Mouse (Mus musculus) layer of hippocampus, adult 2 months (tissue): Measurements from ENCODE around the gene Actr10. TPM values are rescaled to one million over a fixed set of nuclear protein-coding genes. Genes with fewer than 3 reads are reported as not detected.

Experiments
- DNase-seq, 2 experiments: peaks; one replicate each; pipeline ENCODE4 v3.0.0; 2022; ENCODE audit warnings: low spot score in 2 of 2
- H3K27ac ChIP-seq: fragments of 200-600 bp; 2 replicates; pipeline ENCODE4 v1.8.1; 2022
- H3K4me3 ChIP-seq: fragments of 200-600 bp; 2 replicates; pipeline ENCODE4 v1.8.1; 2022; ENCODE audit warnings: mild to moderate bottlenecking
- CTCF ChIP-seq: fragments of 200-600 bp; conservative IDR thresholded peaks from 2 replicates; pipeline ENCODE4 v1.8.1; 2022; ENCODE audit warnings: antibody characterized with exemption, mild to moderate bottlenecking, moderate library complexity
- total RNA-seq, 2 experiments: library from RNA; stranded (reverse); gene quantifications; 2 replicates each; pipeline ENCODE4 v1.2.3; 2021

Actr10 gene
- total RNA-seq, 2 experiments from 2014 or later: 160 to 172 TPM

DNA sequence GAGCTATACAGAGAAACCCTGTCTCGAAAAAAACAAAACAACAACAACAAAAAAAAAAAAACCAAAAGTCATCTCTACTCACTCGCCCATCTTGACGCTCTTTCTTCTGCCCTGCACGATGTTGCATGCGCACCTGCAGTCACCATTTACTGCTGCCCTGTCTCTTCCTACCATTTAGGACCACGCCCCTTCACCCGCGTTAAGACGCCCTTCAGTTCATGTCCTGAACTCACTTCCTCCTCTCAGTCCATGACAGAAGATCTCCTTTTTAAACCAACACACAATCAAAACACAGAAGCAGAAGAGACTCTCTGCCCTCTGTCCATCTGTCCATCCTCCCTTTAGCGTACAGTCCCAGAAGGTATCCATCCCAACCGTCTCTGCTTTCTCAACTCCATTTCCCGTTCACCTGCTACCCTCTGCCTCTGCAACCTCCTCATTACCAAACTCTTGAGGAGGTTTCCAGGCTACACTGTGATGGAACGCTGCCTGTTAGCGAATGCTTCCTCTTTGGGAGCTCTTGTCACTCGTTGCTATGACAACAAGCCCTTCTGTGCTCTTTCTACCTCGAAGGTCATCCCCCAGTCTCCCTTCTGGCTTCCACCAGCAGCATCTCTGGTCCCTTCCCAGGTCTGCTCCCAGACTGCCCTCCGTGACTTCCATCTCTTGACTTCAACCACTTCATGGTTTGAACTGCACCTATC, 25.8 kb upstream of the Actr10 start:
- no peak for TF ChIP-seq CTCF
- no peak overlapping the region for H3K27ac ChIP-seq
- H3K4me3 ChIP-seq: no peak overlapping the region
- no peak for DNase-seq

DNA sequence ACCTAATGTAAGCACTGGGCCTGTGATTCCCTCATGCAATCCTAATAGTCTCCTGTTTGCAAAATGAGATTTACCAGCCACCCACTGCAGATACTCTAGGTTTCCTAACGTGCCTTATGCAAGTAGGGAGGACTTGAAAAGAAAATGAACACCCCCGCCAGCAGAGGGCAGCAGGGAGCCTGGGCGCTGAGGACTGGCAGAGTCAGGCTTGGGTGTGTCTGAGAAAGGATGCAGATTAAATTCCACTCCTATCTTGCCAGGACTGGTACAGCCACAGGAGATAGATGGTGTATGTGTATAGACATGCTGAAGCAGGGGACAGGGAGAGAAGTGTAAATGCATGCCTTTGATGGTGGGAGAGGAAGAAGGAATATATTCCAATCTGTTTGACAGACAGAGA, 24.2 kb upstream of the Actr10 start:
- peak; percentile 87 for TF ChIP-seq CTCF
- peak; percentile 51 to 72 for DNase-seq
- no peak overlapping the region for H3K27ac ChIP-seq

DNA sequence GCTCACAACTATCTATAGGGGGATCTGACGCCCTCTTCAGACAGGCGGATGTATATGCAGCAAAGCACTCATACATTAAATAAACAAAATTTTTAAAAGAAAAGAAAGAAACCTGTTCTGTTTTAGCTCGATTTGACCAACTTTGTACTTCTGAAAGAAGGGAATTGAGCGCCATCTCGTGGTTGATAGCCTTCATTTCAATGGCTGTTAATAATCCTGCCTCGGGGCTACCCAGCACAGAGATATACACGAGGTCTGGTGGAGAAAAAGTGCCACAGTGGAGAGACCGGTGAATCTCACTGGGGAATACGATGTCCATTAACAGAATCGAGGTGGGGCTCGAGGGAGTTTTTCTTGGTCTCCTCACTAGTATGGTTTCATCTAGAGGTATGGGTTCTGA, 23.3 kb upstream of the Actr10 start:
- Histone ChIP-seq H3K27ac (no peak overlapping the region), H3K4me3 (no peak overlapping the region)
- peak; percentile 34 to 64 for DNase-seq
- peak; percentile 82 for TF ChIP-seq CTCF

More for the DNA sequence above, 24.2 kb upstream of the Actr10 start:
- H3K4me3 ChIP-seq: no peak overlapping the region

DNA sequence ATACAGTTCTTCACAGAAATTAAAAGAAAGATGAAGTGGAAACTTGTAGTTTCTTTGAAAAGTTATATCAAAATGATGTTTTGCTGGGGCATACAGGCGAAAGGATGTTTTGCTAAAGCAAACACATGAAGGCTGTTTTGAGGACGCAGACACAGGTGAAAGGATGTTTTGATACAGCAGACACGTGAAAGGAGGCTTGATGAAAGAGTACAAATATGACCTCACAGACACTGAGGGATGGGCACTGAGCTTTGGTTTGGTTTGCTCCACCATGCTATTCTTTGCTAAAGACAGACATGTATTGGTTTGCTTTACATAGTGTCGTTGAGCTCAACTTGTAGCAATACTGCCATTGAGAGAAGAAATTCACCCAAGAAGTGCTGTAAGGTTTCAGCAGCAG, 7.9 kb upstream of the Actr10 start:
- TF ChIP-seq CTCF: no peak
- Histone ChIP-seq H3K27ac (no peak overlapping the region), H3K4me3 (no peak overlapping the region)
- no peak for DNase-seq

DNA sequence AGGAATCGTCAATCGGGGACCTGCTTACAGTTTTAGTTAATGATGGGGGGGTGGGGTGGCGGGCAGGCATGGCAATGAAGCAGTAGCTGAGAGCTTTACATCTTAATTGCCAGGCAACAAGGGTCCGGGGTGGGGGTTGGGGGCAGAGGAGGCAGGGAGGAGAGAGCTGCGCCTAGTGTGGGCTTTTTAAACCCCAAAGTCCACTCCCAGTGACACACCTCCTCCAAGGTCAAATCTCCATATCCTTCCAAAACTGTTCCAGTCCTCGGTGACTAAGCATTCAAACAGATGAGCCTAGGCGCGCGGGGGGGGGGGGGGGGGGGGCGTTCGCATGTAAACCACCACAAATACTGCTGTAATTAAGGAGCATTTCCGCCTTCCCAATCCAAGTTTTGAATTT, 507 bp upstream of the Actr10 start:
- Histone ChIP-seq H3K4me3 (peak overlapping the region; percentile 99), H3K27ac (peak overlapping the region; percentile 94)
- TF ChIP-seq CTCF: no peak
- DNase-seq: peak in 1 of 2 experiments; percentile 11

DNA sequence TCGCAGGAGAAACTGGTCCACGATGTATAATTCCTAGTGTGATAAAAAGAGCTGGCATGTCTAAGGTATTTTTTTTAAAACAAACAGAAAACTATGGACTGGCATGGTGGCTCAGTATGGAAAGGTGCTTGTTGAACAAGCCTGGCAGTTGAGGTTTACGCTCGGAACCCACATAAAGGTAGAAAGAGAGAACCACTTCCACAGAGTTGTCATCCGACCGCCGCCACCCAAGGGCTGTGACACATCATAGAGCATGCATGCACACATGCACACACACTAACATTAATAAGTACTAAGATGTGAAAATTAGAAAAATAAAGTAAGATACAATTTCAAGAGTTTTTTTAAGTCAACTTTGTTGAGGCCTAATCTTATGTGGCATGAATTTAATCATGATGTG, 3.1 kb downstream of the Actr10 start:
- no peak for TF ChIP-seq CTCF
- DNase-seq: no peak
- Histone ChIP-seq H3K4me3 (no peak overlapping the region), H3K27ac (no peak overlapping the region)

DNA sequence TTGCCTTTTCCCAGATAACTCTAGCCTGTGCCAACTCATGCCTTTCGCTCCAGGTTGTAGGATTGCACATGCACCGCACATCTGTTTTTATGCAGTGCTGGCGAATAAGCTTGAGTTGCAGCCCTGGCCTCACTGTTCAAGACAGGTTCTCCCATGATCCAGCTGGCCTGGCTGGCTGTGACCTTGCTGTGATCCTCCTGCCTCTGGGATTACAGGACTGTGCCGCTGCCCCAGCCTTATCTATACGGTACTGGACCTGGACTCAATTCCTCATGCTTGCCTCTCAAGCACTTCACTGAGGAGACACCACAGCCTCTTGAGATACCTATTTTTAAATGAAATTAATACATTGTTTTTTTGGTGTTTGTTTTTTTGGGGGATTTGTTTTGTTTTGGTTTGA, 6.5 kb downstream of the Actr10 start:
- no peak for DNase-seq
- H3K4me3 ChIP-seq: no peak overlapping the region
- TF ChIP-seq CTCF: no peak
- H3K27ac ChIP-seq: no peak overlapping the region

DNA sequence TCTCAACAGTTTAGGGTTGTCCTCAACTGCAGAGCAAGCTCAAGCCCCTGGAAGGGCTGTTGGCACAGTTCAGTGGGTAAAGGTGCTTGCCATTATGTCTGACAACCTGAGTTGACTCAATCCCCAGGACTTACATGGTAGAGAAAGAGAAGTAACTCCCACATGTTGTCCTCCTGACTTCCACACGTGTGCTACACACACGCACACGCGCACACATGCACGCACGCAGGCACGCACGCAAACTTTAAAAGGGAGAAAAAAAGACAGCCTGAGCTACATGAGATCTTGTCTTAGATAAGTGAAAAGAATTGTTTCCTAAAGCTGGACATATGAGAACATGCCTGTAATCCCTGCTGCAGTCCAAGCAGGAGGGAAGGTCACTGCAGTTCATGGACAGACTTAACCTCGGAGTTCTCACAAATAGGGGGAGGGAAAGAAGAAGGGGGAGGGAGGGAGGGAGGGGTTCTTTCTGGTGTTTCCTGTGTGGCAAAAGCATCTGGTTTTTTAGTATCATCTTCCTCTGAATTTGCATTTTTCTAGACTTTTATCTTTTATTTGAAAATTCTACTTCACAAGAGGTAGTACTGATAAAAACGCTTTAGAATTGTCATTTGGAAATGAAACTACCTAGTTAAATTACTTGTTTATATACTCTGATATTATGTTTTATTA, 9.1 kb downstream of the Actr10 start:
- TF ChIP-seq CTCF: no peak
- H3K4me3 ChIP-seq: no peak overlapping the region
- H3K27ac ChIP-seq: no peak overlapping the region
- DNase-seq: no peak

DNA sequence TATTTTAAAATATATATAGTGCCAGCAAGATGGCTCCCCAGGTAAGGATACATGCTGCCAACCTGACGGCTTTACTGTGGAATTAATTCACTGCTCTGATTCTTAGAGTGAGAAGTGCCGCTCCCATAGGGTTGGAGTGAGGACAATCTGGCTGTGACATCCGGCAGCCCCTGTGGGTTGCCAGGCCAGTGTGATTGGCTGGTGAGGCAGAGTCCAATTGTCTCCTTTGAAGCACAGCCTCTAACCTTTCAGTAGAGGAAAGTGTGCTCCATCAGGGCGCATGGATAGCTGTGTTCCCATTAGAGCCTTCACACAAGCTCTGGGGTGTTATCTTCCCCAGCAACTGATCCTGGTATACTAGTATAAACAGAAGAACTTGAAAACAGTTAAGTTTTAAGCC, 21.0 kb downstream of the Actr10 start:
- Histone ChIP-seq H3K4me3 (no peak overlapping the region), H3K27ac (no peak overlapping the region)
- no peak for TF ChIP-seq CTCF
- DNase-seq: no peak

DNA sequence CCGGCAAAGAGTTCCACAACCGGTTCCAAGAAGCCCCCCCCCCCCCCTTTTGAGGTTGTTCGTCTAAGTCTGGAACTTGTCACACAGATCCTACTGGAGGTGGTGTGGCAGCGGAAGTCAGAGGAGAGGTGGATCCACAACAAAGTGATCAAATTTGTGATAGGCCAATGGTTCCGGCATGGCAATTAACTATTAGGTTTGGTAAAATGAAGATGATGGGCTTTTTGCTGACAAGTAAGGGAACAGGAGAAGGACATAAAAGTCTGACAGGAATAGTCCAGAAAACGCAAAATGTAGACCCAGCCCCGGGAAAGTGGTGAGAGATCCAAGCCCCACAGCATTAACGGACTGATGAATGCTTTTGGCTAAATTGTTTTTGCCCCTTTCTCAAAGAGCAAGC, 29.9 kb downstream of the Actr10 start:
- no peak for TF ChIP-seq CTCF
- Histone ChIP-seq H3K27ac (peak overlapping the region; percentile 97), H3K4me3 (peak overlapping the region; percentile 94)
- DNase-seq: no peak

DNA sequence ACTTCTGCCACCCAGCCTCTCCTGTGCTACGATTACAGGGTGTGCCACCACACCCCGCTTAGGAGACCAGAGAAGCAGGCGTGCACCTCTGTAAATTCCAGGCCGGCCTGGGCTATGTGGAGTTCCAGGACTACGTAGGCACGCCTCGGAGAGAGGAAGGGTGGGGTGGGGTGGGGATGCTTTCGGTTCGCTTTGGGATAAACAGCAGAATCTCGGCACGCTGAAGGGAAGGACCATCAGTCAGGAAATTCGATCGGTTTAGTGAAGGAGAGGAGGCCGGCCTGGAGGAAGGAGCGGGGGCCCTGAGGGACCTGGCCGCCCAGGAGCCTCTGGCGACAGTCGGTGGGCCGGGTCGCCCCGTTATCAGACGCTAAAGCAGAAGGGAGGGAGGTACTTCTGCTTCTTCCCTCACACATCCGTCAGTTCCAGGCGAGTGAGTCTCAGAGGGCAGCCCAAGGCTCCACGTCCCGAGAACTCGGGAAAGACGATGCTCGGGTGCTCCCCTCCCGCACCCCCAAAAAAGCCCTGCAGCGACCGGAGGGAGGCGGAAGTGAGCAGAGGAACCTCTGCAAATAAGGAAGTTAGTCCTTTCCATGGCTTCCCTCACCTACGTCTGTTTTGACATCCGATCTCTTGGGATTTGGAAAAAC, 30.6 kb downstream of the Actr10 start:
- peak; percentile 86 for TF ChIP-seq CTCF
- Histone ChIP-seq H3K4me3 (peak overlapping the region; percentile 94), H3K27ac (peak overlapping the region; percentile 97)
- DNase-seq: peak; percentile 78 to 80

DNA sequence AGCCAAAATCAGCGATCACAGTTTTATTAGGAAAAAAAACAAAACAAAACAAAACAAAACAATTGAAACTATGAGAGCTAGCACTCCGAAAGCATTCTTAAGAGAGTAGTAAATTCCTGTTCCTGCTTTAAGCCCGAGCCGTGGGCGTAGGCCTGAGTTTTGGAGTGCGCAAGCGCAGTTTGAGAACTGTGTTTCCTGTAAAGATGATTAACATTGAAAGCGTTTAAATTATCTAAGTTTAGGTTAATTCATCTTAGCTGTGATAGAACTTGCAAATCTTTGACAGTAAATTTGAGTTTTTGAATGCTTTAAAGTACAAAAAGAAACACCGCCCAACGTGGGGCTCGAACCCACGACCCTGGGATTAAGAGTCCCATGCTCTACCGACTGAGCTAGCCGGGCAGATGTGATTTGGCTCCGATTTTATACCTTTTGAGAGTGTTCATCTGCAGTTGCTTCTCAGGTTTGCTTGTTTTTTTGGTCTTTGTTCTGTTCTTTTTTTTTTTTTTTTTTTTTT, 31.2 kb downstream of the Actr10 start:
- DNase-seq: peak; percentile 82 to 93
- no peak for TF ChIP-seq CTCF
- Histone ChIP-seq H3K27ac (peak overlapping the region; percentile 97), H3K4me3 (peak overlapping the region; percentile 94)

DNA sequence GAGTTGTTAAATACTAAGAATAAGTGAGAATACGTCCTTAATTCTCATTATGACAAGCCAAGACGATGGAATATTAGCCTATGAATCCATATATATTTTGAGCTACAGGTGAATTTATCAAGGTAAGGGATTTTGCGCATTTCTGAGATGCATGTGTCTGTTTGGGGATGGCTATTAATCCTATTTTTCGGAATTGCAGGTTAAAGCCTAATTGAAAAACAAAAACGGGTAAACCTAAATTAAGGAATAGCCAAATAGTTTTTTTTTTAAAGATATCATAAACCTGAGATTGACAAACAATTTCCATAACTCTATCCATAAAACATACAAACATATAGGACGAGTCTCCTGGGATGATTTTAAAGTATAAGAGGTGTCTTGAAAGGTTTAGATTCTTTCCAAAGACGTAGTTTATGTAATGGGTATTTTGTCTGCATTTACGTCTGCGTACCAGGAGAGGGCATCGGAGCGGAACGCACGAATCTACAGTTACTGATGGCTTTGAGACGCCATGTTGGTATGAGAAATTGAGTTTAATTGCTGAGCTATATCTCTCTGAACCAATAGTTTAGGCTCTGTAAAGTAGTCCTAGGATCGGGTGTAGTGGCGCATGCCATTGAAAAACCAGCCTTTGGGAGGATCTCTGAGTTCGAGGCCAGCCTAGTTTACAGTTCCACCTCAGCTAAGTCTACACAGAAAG, 32.0 kb downstream of the Actr10 start:
- Histone ChIP-seq H3K4me3 (peak overlapping the region; percentile 94), H3K27ac (peak overlapping the region; percentile 97)
- TF ChIP-seq CTCF: peak; percentile 86
- DNase-seq: peak; percentile 57 to 69
